Mouse (Mus musculus) monocyte, adult 2 months (primary cell): ENCODE data around the gene Scaf4.
"Not testable (repeated sequence)": the region's sequence is repeated elsewhere in the genome, so short reads cannot be mapped to it uniquely, and the experiment has no call there.

ENCODE experiments used
- DNase-seq, 2 experiments: peaks; one replicate each; pipeline ENCODE4 v3.0.0; 2022; ENCODE audit warnings: low spot score in 2 of 2, low read depth in 1 of 2

The Scaf4 gene

GRCm38 (mm10) chr16:90291675-90292074, 7.4 kb upstream of the Scaf4 start:
- DNase-seq, result no peak

GRCm38 (mm10) chr16:90290962-90291361, 6.7 kb upstream of the Scaf4 start:
- no peak for DNase-seq

GRCm38 (mm10) chr16:90284916-90285315, 613 bp upstream of the Scaf4 start:
- no peak for DNase-seq

GRCm38 (mm10) chr16:90283266-90283904, 918 bp downstream of the Scaf4 start:
- DNase-seq, result peak in 1 of 2 experiments; percentile 29

- peak in 1 of 2 experiments; percentile 14 for DNase-seq
Observed at GRCm38 (mm10) chr16:90282620-90283265, 1.6 kb downstream of the Scaf4 start.

- DNase-seq, result no peak
Observed at GRCm38 (mm10) chr16:90281406-90281805, 2.9 kb downstream of the Scaf4 start.

GRCm38 (mm10) chr16:90280989-90281388, 3.3 kb downstream of the Scaf4 start:
- no peak for DNase-seq

GRCm38 (mm10) chr16:90280515-90280914, 3.8 kb downstream of the Scaf4 start:
- DNase-seq, result no peak

GRCm38 (mm10) chr16:90279058-90279457, 5.2 kb downstream of the Scaf4 start:
- peak in 1 of 2 experiments; percentile 8 for DNase-seq

GRCm38 (mm10) chr16:90275521-90275920, 8.8 kb downstream of the Scaf4 start:
- DNase-seq, result no peak

GRCm38 (mm10) chr16:90266581-90266980, 17.7 kb downstream of the Scaf4 start:
- DNase-seq, result no peak

- DNase-seq, result no peak
Observed at GRCm38 (mm10) chr16:90265106-90265505, 19.2 kb downstream of the Scaf4 start.

- no peak for DNase-seq
Observed at GRCm38 (mm10) chr16:90264021-90264420, 20.3 kb downstream of the Scaf4 start.

GRCm38 (mm10) chr16:90261791-90262190, 22.5 kb downstream of the Scaf4 start:
- DNase-seq, result no peak

GRCm38 (mm10) chr16:90260097-90260496, 24.2 kb downstream of the Scaf4 start:
- no peak for DNase-seq

GRCm38 (mm10) chr16:90259623-90260022, 24.7 kb downstream of the Scaf4 start:
- no peak for DNase-seq

GRCm38 (mm10) chr16:90258950-90259349, 25.4 kb downstream of the Scaf4 start:
- DNase-seq, result no peak

- DNase-seq, result no peak
Observed at GRCm38 (mm10) chr16:90252521-90252920, 31.8 kb downstream of the Scaf4 start.

- DNase-seq, result not testable (repeated sequence)
Observed at GRCm38 (mm10) chr16:90251256-90251655, 33.0 kb downstream of the Scaf4 start.

- DNase-seq, result no peak
Observed at GRCm38 (mm10) chr16:90250099-90250498, 34.2 kb downstream of the Scaf4 start.

- DNase-seq, result no peak
Observed at GRCm38 (mm10) chr16:90242426-90243304, 41.6 kb downstream of the Scaf4 start.

GRCm38 (mm10) chr16:90241875-90242274, 42.4 kb downstream of the Scaf4 start:
- DNase-seq, result no peak
